Mouse (Mus musculus): ENCODE data around the gene Mgll.

DNA sequence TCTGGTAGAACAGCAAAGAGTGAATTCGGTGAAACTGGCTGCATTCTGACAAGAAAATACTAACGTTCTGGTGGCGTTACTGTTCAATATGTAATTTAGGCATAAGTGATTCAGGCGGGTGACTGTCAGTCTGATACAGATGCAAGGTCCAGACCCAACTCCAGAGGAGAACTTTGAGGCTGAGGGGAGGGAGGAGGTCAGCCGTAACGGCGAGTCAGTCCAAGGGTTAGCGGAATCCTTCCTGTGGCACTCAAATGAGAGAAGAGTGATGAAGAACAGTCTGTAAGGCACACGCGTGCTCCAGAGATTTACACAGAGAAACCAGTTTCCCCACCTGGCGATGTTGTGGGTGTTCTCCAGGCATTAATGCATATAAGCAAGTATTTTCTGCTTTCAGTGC, 36.0 kb upstream of the Mgll start:
- TF ChIP-seq CTCF (IDR thresholded peaks at IDR 0.05; ENCODE audit: low read depth, low read length): no peak
- TF ChIP-seq POLR2A (IDR thresholded peaks at IDR 0.05; ENCODE audit: borderline replicate concordance, low read depth, low read length): no peak

Measured in bone marrow macrophage, adult 2 months (primary cell).